Mouse (Mus musculus): ENCODE measurements around the gene Lypd9.
"Not testable (repeated sequence)": the region's sequence is repeated elsewhere in the genome, so short reads cannot be mapped to it uniquely, and the experiment has no call there.

DNA sequence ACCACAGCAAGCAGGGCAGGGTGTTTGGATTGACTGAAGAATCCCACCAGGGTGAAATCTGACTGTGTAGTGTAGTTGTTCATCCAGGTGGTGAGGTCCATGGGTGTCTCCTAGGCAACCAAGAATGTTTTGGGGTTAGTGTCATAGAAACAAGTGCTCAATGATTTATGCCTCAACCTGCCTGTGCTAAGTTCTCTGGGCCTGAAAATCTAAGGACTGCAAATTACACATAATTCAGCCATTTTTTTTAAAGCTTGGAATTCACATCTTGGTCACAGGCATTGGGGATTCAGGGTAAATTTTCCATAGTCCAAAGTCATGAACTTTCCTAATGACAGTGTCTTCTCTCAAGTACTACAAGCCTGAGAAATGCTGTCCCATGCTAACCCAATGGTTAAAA, 49.7 kb upstream of the Lypd9 start, which contains the start of gene Olfr331:
- not testable (repeated sequence) for TF ChIP-seq CTCF (IDR thresholded peaks at IDR 0.05; ENCODE audit: insufficient read depth, low read length); POLR2A (IDR thresholded peaks at IDR 0.05; ENCODE audit: borderline replicate concordance, extremely low read depth, low read depth, low read length)

Data from lung, adult 2 months (tissue).